Mouse (Mus musculus) B cell, adult 62 days (primary cell): ENCODE data around the gene Cmah. TPM values are rescaled to one million over a fixed set of nuclear protein-coding genes. Genes with fewer than 3 reads are reported as not detected.

ENCODE experiments used
- total RNA-seq: library from RNA; stranded (reverse); gene quantifications from 4 replicates; pipeline ENCODE4 v1.2.4, GENCODE M21; 2023

Gene Cmah
- total RNA-seq, result 273 to 308 TPM (median 278 TPM) in 4 replicates

DNA sequence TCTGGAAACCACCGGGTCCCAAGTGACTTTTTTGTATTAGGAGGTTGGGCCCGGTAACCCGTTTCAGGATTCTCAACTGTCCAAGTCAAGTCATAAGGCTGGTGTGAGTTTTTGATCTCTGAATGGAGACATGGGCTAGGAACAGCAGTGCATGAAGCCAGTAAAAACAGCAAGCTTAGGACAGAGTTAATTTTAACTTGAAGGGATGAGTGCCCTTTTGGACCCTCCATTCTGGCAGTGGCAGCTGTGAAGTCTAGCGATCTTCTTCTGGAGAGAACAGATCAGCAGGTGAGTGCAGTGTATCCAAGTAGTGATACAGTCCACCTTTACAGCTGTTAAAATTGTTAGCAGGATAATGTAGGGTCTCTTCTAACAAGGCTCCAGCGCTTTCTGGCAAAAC lies at the start of gene Cmah:
Cmah (plus strand) TSS at position 204 of the 400 bp plus-strand sequence.

GRCm38 (mm10) chr13:24280439-24281431 lies 46.5 kb upstream of the Cmah start, which contains the start of gene Carmil1:
Gene Carmil1 (minus strand): TSS chr13:24280795.

Other genes starting within 250 kb of the Cmah start
- 31.3 to 60.3 TPM (median 37.9 TPM) in 4 replicates for gene Carmil1, start 46.6 kb upstream of the Cmah start, total RNA-seq